Mouse (Mus musculus) brain, embryonic 14.5 days (tissue): ENCODE measurements around the gene Smtn.

Experiments used
- CTCF ChIP-seq: fragments of 200-500 bp; IDR thresholded peaks from 2 replicates; pipeline ENCODE4 v1.5.1; 2012; ENCODE audit warnings: inconsistent platforms, mild to moderate bottlenecking, moderate library complexity, borderline replicate concordance; ENCODE audit not compliant: insufficient read depth, insufficient read length; ENCODE audit errors: extremely low read depth
- POLR2A ChIP-seq: fragments of 200-500 bp; IDR thresholded peaks from 2 replicates; pipeline ENCODE4 v1.6.1; 2012; ENCODE audit warnings: mild to moderate bottlenecking, inconsistent platforms, borderline replicate concordance; ENCODE audit not compliant: poor library complexity, insufficient read depth, insufficient read length, severe bottlenecking; ENCODE audit errors: extremely low read depth

GRCm38 (mm10) chr11:3530731-3531130 lies 9.7 kb downstream of the Smtn start:
- TF ChIP-seq POLR2A = no peak
- TF ChIP-seq CTCF = no peak
